Mouse (Mus musculus) adrenal gland, postnatal 36 days (tissue): ENCODE results near the gene Mrpl49. TPM values are rescaled to one million over a fixed set of nuclear protein-coding genes. Genes with fewer than 3 reads are reported as not detected.

Source experiments
- DNase-seq, 2 experiments: peaks; one replicate each; pipeline ENCODE4 v3.0.0; 2021; ENCODE audit warnings: mixed read lengths in 1 of 2
- microRNA-seq: library from miRNA; unstranded; fragments of <30 nt; microRNA quantifications from one replicate; pipeline ENCODE4 v1.2.0, GENCODE M21; 2021
- total RNA-seq, 2 experiments: library from RNA; stranded (reverse); gene quantifications; 2 replicates each; pipeline ENCODE4 v1.2.3; 2021

Gene Mrpl49
- total RNA-seq, 2 experiments from 2014 or later, result 58.2 to 58.6 TPM

DNA sequence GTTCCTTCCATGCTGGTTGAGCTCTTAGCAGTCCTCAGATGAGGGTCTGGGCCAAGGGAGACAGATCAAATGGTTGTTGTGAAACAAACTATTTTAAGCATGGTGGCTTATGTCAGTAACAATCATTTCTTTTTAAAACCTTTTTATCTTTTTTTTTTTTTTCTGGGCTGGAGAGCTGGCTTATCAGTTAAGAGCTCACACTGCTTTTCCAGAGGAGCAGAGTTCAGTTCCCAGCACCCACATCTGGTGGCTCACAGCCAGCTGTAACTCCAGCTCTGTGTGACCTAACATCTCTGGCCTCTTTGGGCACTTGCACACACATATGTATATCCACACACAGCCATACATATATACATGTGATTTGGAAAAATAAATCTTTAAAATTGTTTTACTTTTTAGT, 19.9 kb downstream of the Mrpl49 start:
- DNase-seq, result no peak

DNA sequence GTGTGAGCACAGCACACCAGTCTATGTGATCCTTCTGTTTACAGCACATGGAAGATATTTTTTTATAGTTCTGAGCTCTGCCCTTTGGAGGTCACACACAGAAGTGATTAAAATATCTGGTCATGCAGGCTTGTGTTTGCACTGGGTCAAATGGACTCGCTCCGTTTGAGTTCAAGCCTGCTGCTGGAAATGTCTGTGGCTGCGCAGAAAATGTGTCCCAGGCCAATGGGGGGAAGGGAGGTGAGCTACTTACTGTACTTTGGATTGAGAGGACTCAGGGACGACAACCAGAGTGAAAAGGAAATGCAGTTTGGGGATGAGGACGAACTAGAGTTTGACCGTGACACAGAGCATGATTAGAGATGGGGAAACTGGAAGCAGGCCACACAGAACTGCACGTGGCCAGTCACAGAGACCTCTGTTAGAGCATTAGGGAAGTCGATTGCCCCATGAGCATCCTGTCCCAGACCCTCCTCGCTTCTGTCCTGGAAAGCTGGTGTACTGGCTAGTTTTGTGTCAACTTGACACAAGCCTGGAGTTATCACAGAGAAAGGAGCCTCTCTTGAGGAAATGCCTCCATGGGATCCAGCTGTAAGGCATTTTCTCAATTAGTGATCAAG, 21.5 kb downstream of the Mrpl49 start:
- no peak for DNase-seq

DNA sequence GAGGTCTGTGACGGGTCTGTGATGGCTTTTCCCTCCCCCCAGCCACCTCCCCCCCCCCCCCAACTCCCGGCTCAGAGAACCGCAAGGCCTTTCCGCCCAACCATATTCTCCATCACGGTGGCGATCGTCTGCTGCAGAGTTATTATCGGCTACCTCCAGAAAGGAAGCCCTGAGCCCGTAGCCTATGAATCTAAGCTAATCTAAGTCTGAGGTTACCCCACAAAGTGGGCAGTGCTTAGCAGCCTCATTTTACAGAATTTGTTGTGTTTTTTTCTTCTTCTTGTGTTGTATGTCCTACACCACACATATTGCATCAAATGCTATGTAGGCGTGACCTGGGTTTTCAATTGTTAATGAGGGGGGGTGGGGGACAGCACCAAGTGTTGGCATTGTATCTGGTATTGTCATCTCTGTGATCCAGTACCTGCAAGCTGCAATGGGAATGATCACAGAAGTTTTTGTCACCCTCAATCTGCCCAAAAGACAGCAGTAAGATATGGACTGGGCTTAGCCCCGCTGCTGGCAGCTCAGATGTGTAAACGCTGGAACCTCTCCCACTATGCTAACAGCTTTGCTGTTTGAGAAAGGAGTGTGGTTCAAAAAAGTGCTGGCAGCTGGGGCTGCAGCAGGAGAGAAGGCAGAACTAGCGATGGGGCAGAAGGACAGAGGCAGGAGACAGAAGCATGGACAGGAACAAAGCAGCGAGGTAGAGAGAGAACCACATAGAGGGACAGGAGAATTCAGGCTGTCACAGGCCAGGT, 26.9 kb downstream of the Mrpl49 start:
- DNase-seq, result no peak

DNA sequence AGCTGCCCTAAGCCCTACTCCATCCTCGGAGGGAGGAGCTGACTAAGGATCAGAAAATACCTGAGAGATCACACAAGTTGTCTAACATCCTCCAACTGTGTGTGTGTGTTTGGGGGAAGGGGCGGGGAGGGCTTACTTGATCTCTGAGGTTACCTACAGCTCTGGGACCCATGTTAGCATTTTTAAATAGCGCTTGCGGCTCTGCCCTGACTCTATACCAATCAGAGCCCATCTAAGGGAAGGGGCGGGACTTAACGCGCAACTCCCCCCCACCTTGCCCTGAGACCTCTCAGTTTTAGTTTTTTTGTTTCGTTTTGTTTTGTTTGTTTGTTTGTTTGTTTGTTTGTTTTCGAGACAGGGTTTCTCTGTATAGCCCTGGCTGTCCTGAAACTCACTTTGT, 28.2 kb downstream of the Mrpl49 start:
- DNase-seq, result no peak

DNA sequence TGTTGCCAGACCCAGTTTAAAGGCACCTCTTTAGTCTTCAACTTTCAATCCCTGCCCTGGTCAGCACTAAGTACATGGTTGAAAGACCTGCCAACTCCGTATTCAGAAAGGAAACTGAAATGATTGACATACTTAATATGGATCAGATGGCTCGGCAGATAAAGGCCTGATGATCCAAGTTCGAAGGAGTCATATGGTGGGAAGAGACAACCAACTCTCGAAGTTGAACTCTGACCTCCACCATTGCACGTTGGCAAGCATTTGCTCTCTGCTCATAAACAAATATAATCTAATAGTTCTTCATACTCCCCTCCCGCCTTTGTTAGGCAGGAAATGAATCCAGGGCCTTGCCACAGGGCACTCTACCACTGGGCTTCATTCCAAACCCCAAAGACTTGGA, 28.6 kb downstream of the Mrpl49 start:
- no peak for DNase-seq

DNA sequence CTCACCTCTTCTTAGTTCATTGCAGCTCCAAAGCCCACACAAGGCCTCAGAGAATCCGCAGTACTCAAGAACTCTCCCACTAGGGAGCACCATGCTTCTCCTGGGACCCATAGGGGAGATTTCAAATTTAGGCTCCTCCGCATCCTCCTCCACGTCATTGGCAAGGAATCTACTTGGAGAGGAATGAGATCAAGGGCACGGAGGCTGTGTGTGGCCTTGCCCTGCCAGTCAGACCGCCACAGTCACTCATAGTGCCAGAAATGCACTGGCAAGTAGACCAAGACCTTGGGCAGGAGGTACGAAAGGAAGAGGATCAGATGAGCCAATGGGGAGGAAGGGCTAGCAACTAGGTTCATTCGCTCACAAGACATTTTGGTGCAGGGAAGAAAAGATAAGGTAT, 33.7 kb downstream of the Mrpl49 start:
- DNase-seq, result peak; percentile 74 to 77

DNA sequence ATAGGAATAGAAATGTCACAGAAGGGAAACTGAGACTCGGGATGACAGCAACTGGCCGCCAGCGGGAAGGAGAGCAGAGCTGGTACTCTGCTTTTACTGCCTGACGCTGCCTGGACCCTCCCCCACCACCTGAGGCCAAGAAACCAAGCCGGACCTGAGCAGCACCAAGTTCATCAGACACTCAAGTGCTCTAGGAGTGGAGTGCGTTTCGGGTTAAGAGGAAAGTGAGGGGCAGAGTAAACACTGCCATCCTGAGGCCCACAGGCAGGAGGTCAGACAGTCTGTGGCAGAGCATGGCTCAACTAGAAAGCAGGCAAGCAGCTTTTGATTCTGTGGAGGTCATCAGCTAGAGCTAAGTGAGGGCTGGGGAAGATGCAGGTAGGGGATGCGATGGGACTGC, 34.5 kb downstream of the Mrpl49 start:
- DNase-seq, result no peak

DNA sequence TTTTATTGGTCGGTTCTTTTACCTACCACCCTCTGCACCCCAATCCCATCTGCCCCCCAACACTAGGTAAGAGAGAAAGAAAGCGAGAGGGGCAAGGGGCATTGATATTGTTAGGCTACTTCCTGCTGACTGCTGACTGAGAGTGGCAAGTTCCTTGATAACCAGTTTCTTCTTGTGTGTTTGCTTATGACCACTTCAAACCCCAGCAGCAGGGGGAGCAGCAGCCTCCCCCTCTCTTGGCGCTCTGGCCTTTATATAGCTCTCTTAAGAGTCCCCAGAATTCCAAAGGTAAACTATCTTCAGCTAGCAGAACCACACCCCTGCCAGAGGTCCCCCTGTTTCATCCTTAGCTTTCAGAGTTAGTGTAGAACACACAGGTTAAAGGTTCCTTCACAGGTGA, 37.3 kb downstream of the Mrpl49 start:
- no peak for DNase-seq

DNA sequence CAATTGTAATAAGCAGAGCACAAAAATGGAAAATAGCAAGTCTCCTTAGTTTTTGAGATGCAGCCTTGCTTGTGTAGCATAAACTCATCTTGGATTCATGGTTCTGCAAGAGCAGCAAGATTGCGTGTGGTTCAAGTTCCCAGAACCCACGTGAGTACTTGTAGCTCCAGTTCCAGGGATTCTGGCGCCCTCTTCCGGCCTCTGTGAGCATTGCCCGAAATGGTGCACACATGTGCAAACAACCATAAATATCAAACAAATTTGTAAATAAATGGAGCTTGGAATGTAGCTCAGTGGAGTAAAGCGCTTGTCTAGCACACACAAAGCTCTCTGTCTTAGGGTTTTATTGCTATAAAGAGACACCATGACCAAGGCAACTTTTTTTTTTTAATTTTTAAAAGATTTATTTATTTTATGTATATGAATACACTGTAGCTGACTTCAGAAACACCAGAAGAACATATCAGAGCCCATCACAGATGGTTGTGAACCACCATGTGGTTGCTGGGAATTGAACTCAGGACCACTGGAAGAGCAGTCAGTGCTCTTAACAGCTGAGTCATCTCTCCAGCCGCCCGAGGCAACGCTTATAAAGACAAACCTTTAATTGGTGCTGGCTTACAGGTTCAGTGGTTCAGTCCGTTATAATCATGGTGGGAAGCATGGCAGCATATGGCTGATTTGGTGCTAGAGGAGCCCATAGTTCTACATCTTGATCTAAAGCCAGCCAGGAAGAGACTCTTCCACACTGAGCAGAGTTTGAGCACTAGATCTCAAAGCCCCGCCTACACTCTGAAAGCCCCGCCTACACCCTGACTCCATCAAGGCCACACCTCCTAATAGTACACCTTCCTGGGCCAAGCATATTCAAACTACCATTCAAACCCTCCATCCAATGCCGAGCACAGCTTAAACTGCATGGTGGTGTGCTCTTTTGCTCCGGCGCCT, 39.2 kb downstream of the Mrpl49 start:
- DNase-seq, result peak; percentile 91 to 92

DNA sequence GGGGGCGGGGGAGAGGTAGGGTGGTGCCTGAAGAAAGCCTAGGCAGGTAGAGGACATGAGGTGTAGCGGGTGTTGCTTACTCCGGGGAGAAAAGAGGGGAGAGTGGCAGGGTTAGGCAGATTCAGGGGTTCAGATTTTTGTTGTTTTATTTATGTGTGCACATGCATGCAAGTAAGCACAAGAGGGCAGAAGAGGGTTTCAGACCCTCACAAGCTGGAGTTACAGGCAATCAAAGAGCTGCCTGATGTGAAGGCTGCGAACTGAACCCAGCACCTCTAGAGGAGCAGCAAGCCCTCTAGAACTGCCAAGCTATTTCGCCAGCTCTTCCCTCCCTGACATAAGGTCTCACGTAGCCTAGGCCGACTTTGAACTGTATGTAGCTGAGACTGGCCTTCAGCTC, 41.1 kb downstream of the Mrpl49 start:
- DNase-seq, result no peak

DNA sequence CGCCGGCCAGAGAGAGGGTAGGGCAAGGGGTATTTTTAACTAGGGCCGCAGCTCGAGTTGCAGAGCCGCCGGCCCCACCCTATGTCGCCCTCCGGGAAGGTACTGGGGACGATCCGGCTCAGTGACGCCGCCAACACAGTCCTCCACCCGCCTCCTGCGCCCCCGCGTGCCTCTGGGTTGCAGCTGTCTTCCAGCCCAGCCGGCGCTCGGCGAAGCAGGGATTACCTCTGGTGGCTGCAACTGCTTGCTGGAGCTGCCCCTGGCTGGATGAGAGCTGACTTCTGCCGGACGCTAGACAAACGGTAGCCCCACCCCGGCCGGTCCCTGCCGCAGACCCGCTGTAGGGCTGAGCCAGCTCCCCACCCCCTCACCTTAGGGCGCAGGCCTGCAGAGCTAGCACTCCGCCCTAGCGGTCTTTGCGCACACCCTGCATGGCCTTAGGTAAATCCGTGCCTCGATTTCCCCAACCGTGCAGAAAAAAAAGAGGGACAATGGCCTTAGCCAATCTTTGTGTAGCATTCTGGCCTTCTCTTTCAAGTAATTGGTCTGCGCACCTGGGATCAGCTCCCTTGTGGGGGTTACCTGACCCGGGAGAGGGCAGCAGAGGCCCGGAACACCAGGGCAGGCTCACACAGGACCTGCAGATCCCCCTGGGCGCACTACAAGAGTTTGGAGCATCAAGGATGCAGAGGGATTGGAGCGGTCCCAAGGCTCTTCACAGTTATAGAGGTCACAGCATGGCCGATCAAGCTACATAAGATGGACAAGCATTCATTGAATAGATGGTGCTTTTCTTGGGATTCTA, 41.9 kb downstream of the Mrpl49 start, which contains the start of gene Capn1:
Capn1 (minus strand) TSS at position 387 of the 805 bp plus-strand sequence.
- DNase-seq, result peak; percentile 83 to 86

DNA sequence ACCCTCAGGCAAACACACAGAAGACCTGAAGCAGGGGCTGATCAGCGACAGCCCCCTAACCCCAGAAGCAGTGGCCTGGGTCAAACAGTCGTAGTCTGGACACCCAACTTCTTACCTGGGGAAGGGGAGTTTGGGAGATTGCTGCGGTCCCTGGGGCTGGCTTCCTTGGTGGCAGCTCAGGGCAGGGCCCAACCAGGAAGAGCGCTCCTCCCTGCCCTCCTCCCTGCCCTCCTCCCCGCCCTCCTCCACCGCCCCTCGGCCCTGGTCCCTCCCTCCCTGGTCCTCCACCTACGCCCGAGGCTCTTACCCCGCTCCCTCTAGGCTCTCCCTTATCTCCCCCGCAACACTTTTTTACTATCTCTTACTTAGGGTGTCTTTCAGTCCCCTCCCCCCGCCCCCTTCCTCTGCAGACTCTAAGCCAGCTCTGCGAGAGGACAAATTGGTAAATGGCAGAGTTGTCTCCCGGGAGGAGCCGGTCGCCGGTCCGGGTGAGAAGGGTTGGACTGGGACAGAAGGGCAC, 42.5 kb downstream of the Mrpl49 start:
- DNase-seq, result peak; percentile 67 to 80

DNA sequence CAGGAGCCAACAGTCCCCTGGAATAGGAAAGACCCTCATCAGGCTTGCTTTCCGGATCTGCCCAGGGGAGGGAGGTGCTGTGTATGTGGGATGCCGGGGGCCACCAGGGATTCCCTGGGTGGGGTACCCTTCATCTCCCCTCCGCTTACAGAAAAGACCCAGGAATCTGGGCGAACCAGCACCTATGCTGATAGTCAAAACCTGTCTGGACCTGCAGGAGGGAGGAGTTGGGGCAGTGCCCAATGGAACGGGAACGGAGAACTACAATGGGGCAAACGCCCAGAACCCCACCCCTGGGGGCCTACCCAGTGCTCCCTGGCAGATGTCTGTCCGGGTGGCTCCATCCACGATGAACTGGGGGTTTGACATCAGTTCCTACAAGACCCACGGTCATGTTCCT, 43.9 kb downstream of the Mrpl49 start:
- no peak for DNase-seq

DNA sequence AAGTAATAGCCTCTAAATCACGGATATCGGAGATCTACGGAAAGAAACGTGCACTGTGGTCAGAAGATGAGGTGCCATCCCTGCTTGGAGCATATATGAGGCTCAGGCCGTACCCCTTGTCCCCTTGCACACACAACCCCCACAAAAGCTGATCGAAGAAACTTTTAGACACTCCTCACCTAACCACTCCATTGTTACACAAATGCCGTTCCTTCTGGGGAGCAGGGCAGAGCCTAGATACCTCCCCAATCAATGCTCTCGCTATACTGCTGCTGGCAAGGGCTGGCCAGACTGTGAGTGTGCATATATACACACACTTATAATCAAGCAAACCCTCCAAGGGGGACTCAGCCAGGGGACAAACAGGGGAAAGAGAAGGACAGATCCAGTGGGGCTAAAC, 48.4 kb downstream of the Mrpl49 start:
- DNase-seq, result no peak

DNA sequence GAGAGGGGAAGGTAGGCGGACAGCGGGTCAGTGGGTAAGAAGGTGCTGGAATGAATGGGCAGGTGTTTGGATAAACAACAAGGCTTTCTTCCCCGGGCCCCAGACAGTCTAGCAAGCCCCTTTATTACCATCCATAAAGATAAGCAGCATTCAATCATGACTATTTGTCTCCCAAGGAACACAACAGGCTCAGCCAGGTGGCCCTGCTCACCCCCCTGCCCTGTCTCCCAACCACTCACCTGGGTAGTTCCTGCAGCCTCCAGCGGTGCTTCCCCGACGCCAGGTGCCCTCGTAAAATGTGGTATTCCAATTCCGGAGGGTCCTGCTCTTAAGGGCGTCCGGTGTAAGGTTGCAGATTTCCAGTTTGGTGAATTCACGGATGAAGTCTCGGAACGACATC, 50.6 kb downstream of the Mrpl49 start:
- DNase-seq, result no peak

DNA sequence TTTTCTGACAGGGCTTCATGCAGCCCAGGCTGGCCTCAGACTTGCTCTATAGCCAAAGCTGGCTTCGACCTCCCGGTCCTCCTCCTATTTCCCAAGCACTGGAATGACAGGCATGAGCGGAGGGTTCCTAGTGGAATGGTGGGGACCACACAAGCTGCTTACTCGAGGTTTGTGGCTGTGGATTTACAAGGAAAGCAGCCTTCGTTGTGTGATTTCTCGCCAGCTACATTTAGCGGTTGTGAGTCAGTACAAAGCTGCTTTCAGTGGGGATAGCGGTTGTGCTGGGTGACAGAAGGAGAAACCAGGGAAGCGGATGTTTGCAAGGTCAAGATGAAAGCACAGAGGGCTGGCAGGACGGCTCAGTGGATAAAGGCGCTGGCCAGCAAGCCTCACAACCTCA, 52.0 kb downstream of the Mrpl49 start:
- DNase-seq, result peak in 1 of 2 experiments; percentile 28

Small RNA genes lying within 50 kb of the gene (microRNA-seq; reads per million reads assigned to microRNA genes)
- gene Mir6988, result 1.2 reads per million

Other genes with a start within 250 kb of the Mrpl49 start
- 10 to 100 TPM; 35.5 to 52.6 TPM for gene Frmd8, start 182.5 kb downstream of the Mrpl49 start, total RNA-seq
- gene Slc25a45, start 180.0 kb downstream of the Mrpl49 start, total RNA-seq, result 10 to 100 TPM in 1 of 2 experiments, 1 to 10 TPM in 1; 9.4 to 33.2 TPM
- gene Tigd3, start 163.6 kb downstream of the Mrpl49 start, total RNA-seq, result 1 to 10 TPM in 1 of 2 experiments, under 1 TPM in 1; 0.92 to 1.4 TPM
- 100 to 1,000 TPM in 1 of 2 experiments, 10 to 100 TPM in 1; 89.6 to 120 TPM for gene Dpf2, start 144.8 kb downstream of the Mrpl49 start, total RNA-seq
- gene Cdc42ep2, start 133.0 kb downstream of the Mrpl49 start, total RNA-seq, result 1 to 10 TPM; 6.0 to 6.2 TPM
- 10 to 100 TPM; 22.9 to 23.7 TPM for gene Pola2, start 93.6 kb downstream of the Mrpl49 start, total RNA-seq
- gene Slc22a20, start 71.6 kb downstream of the Mrpl49 start, total RNA-seq, result not detected
- gene Capn1, start 41.9 kb downstream of the Mrpl49 start, total RNA-seq, result 10 to 100 TPM; 27.9 to 35.6 TPM
- 10 to 100 TPM; 57.5 to 61.2 TPM for gene Syvn1, start 11.2 kb downstream of the Mrpl49 start, total RNA-seq
- gene Fau, start 59 bp upstream of the Mrpl49 start, total RNA-seq, result 1,000 to 10,000 TPM; 1,081 to 1,082 TPM
- gene Znhit2, start 3.4 kb upstream of the Mrpl49 start, total RNA-seq, result 10 to 100 TPM; 29.7 to 34.8 TPM
- gene Tm7sf2, start 10.6 kb upstream of the Mrpl49 start, total RNA-seq, result 10 to 100 TPM; 22.9 to 42.0 TPM
- gene Vps51, start 19.4 kb upstream of the Mrpl49 start, total RNA-seq, result 10 to 100 TPM; 51.9 to 59.8 TPM
- not detected for gene Tmem262, start 22.2 kb upstream of the Mrpl49 start, total RNA-seq
- gene Gm28374, start 24.5 kb upstream of the Mrpl49 start, total RNA-seq, result under 1 TPM in 1 of 2 experiments, not detected in 1; 0.83 TPM
- 10 to 100 TPM; 34.2 to 37.4 TPM for gene Zfpl1, start 27.2 kb upstream of the Mrpl49 start, total RNA-seq
- gene Cdca5, start 27.2 kb upstream of the Mrpl49 start, total RNA-seq, result 1 to 10 TPM; 1.8 to 2.2 TPM
- gene AC131692.1, start 36.6 kb upstream of the Mrpl49 start, total RNA-seq, result not detected
- gene Naaladl1, start 48.0 kb upstream of the Mrpl49 start, total RNA-seq, result under 1 TPM in 1 of 2 experiments, not detected in 1; 0.10 TPM
- 10 to 100 TPM; 15.4 to 17.7 TPM for gene Sac3d1, start 60.9 kb upstream of the Mrpl49 start, total RNA-seq
- 10 to 100 TPM; 29.0 to 29.2 TPM for gene Snx15, start 70.5 kb upstream of the Mrpl49 start, total RNA-seq
- 1 to 10 TPM; 1.2 to 2.0 TPM for gene Batf2, start 83.2 kb upstream of the Mrpl49 start, total RNA-seq
- 10 to 100 TPM; 80.5 to 81.7 TPM for gene Arl2, start 83.8 kb upstream of the Mrpl49 start, total RNA-seq
- 1 to 10 TPM; 1.7 TPM for gene Majin, start 126.6 kb upstream of the Mrpl49 start, total RNA-seq
- 10 to 100 TPM; 25.5 to 27.9 TPM for gene Gpha2, start 168.6 kb upstream of the Mrpl49 start, total RNA-seq
- 100 to 1,000 TPM in 1 of 2 experiments, 10 to 100 TPM in 1; 83.5 to 129 TPM for gene Ppp2r5b, start 178.1 kb upstream of the Mrpl49 start, total RNA-seq
- gene Atg2a, start 183.9 kb upstream of the Mrpl49 start, total RNA-seq, result 10 to 100 TPM; 30.7 to 33.3 TPM
- gene Ehd1, start 218.9 kb upstream of the Mrpl49 start, total RNA-seq, result 100 to 1,000 TPM; 119 to 188 TPM
- 10 to 100 TPM; 22.6 to 23.5 TPM for gene Cdc42bpg, start 248.7 kb upstream of the Mrpl49 start, total RNA-seq